Mouse (Mus musculus) left cerebral cortex, adult 11 months (tissue): ENCODE data around the gene Msx1.

Source experiments
- DNase-seq: peaks from one replicate; pipeline ENCODE4 v3.0.0; 2022; ENCODE audit warnings: low spot score

Msx1 gene

DNA sequence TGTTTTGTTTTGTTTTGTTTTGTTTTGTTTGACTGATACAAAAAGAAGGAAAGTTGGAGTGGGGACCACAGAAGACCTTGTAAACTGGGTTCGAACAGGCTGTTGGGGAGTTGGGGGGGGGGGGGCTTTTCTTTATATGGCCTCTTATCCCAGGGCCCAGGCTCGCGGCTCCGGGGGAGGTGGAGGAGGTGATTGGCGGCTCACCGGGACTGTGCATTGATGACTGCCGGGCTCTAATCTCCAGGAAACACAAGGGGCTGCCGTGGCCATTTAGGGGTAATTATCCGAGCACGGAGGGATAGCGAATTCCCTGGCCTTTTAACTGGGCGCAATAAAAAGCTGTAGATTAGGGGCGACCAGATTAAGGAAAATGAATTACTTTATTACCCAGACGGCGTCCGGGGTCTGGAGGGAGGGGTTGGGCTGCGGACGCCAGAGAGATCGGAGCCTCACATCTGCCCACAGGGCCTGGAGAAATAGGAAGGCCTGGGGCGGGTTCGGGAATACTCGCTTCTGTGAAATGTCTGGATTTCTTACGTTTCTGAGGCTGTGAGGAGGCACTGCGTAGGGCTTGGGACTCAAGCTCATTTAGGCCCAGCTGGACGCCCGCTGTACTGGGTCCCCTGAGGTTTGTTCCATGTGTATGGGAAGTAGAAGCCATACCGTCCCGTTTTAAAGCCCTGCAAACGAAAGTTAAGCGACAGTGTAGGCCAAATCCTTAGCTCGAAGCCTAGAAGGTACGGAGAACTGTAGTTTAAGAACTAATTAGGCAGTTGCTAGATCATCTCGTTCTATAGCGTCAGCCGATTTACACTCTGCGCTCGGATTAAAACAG, 1.4 kb upstream of the Msx1 start:
- DNase-seq, result no peak

DNA sequence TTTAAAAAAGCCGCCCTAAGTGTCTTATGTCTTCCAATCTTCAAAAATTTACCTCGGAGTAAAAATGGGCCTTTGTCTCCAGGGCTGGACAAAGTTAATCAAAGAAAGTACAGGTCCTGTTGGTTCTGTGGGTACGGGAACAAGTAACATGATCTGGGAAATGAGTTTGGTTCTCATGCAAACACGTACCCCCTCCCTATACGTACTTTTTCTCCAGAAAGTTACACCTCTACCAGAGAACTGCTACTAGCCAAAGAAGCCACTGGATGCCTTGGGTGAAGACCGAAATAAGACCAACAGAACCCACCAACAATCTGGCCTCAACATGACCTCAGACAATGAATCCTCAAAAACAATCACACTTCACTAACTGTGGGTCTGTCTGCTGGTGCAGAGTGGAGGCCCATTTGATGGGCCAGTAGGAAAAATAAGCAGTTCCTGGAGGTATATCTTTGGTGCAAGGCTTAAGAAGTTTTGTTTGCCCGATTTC, 773 bp upstream of the Msx1 start:
- no peak for DNase-seq

DNA sequence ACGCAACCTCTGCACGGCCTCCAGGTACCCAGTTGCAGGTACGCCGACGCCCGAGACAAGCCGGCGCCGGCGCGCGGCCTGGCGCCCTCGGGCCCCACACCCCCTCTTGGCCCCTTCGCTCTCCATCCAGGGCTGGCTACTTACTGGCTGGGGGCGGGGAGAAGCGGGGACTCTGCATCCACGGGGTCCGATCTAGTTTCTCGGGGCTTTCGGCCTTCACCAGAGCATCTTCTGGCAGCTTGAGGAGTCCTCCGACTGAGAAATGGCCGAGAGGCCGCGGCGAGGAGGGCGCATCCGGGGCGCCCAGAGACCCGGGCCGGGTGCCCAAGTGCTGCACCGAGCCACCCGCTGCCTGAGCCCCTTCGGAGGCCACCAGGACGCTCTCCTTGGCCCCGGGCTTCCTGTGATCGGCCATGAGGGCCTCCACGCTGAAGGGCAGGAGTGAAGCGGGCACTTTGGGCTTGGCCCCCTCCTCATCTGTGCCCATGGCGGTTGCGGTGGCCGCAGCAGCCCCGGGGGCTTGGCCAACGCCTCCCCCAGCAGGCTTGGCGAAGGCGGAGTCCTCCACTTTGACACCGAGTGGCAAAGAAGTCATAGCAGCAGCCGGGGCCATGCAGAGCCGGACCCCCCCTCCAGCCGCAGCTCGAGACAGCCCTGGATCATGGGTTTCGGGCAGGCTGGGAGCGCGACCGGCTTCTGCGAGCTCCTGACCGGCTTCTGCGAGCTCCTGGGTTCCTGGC, 492 bp downstream of the Msx1 start:
- DNase-seq, result no peak

DNA sequence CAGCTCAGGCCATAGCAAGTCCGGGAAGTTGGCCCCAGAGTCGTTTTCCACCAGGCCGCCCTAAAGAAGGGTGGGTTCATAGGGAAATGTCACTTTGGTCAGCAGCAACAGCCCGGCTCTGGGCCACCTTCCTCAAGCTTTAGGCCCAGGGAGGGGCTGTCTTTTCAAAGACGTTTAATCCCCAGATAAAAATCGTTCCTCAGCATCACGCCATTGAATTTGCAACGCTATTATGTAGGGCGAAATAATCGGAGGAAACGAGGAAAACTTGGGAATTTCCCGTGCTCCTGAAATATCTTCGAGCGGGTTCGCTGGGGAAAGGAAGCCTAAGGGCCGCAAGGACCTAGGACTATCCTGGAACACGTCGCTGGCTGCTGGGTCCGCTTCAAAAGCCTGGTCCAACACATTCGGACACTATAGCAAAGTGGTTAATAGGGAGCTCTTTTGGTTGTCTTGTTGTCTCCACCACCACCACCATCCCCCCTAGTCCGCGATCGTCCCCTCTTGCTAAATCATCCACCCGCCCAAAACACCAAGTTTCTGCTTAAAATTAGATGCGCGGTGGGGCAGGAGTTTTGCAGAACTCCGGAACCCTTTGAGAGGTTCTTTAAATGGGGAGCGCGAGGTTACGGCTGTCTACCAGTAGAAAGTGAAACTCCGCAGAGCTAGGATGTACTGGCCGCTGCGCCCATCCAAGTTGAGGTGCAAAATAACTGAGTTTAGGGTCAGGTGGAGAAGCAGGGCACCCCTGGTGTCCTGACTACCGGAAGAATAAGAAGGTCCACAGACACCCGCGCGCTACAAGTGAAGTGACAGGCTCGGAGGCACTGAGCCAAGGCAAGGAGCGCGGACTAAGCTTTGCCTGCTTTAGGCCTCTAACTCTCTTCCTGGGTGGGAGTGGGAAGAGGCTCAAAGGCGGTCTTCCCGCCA, 1.3 kb downstream of the Msx1 start:
- DNase-seq, result no peak

DNA sequence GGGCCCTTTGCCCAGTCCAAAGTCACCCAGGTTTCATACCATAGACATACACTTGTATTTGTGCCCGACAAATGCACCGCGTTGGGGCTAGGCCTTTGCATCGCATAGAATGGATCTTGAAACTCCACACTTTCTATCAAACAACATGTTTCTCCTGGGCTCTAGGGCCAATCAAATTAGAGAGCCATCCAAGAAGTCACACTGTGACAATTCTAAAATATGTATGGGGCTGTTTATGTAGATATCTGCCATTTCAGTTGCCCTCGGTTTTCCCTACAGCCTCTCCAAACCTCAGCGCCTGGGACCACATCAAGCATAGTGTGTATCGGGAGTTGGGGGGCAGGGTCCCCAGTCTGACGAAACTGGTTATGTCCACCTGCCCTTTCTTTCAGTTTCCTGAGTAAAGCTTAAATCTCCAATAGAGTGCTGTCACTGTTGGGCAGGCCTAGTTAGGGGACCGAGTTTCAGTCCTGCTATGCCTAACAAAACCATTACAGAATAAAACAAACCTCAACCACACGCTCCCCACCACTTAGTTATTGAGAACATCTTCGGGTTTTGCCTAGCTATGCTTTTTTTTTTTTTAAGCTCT, 2.2 kb downstream of the Msx1 start:
- DNase-seq, result no peak

DNA sequence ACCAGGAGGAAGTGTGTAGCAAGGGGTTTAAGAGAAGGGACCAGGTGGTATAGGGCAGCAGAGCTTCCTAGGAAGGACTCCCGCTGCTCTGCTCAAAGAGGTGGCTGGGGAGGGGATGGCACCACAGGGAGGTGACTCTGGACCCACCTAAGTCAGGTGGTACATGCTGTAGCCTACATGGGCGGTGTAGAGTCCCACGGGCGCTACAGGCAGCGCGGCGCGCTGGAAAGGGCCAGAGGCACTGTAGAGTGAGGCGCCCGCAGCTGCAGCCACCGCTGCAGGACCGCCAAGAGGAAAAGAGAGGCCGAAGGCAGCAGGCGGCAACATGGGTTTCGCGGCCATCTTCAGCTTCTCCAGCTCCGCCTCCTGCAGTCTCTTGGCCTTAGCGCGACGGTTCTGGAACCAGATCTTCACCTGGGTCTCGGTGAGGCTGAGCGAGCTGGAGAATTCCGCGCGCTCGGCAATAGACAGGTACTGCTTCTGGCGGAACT, 3.2 kb downstream of the Msx1 start:
- no peak for DNase-seq

DNA sequence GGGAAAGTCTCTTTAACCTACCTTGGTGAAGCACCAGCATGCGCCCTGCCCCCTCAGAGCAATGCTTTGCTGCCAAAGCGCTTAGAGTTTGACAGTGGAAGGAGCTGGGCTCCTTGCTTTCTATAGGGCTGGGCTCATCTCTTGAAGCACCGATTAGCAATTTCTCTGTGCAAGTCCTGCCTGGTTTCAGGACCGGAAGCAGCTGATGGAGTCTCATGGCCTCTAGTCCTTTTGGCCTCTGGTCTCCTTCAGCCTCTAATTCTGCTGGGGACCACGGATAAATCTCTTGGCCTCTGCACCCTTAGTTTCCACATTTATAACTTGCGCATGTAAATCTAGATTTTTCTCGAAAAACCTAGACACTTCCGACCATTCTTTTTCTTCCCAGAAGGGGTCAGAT, 3.7 kb downstream of the Msx1 start:
- no peak for DNase-seq

DNA sequence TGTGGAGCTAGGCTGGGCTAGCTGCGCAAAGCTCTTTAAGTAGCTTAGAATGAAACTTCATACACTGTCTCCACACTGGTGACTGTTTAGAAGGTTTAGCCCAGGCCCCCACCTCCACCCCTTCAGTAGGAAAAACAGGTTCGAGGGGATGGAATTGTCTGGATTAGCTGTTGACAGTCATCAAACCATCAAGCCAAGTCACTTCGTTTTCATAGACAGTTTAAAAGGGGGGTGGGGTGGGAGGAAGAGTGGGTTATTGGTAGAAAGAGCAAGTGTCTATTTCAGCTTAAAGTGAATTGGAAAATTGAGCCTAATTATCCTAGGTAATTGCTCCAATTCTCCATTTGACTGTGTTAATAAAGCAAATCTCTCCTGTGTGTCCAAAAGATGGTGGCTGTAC, 4.4 kb downstream of the Msx1 start:
- no peak for DNase-seq

DNA sequence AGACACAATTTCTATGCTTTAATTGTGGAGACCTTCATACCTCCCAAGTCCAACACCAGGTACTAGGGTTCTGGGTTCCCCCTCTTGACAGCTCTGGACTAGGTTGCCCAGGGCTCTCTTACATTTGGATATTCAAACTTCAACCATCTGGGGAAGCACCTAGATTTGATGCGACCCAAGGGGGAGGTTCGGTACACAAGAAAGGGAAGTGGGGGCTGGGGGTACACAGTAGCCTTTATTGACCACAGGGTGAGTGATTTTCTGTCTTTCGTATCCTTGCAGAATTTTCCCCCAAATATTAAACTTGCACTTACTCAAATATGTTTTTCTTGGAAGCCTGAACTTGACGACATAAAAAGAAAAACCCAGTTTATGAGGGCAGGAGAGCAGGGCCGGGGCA, 4.8 kb downstream of the Msx1 start:
- DNase-seq, result no peak

DNA sequence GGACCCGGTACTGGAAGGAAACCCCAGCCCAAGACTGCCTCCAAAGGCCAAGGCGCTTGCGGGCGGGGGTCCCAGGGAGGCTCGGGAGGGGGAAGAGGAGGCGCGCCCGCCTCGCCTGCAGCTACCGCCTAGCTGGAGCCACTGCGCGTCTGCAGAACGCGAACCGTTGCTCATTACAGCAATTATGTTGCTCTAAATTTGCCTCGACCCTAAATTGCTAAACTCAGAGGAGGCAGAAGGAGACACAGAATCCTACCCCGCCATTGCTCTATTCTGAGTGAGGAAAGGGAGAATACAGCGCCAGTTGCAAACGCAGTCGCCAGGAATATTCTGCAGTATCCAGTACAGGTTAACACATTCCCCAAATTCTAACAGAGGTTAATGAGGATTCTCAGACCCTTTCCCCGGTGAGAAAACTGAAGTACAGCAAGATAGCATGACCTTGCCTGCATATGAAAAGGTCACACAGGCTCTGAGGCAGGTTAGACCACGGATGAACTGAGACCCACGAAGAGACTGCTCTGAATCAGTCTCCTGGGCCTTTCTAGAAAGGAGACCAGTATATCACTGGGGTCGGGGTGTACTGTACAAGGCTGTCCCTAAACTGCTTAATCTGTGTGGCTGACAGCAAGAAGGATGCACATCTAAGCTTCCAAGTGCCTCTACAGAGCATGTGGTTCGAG, 5.7 kb downstream of the Msx1 start:
- DNase-seq, result no peak

DNA sequence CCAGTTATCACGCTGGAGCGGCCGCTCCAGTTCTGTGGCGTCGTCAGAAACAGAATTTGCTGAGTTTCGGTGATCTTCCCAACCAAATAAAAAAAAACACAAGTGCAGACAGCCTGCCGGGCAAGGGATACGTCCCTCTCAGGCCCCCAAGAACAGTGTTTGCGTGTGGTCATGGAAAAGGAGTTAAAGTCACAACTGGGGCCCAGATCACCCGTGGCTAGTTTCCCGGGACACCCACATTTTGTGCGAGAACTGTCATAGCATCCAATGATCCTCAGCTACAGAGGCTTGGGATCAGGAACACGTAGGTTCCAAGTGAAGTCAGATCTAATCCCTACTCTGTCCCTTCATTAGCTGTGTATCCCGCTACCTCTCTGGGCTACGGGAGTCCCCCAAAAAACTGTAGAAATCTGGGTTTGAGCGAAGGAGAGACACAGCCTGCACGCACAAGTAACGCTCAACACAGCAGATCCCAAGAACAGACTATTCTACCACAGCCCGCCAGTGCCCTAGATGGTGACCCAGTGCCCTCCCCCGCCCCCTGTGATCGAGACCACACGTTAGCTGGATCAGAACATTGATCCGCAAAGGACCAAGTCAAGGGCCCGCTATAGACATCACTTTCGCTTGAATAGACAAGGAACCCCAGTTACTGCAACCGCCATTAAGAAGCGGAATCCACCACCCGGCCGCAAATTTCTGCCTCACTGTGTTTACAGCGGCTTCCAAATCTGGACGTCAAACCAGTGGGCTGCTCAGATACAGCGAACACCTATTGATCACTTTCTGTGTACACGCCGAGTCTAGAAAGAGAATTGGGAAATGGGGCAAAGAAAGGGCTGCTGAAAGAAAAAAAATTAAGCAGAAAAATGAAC, 6.5 kb downstream of the Msx1 start:
- no peak for DNase-seq

DNA sequence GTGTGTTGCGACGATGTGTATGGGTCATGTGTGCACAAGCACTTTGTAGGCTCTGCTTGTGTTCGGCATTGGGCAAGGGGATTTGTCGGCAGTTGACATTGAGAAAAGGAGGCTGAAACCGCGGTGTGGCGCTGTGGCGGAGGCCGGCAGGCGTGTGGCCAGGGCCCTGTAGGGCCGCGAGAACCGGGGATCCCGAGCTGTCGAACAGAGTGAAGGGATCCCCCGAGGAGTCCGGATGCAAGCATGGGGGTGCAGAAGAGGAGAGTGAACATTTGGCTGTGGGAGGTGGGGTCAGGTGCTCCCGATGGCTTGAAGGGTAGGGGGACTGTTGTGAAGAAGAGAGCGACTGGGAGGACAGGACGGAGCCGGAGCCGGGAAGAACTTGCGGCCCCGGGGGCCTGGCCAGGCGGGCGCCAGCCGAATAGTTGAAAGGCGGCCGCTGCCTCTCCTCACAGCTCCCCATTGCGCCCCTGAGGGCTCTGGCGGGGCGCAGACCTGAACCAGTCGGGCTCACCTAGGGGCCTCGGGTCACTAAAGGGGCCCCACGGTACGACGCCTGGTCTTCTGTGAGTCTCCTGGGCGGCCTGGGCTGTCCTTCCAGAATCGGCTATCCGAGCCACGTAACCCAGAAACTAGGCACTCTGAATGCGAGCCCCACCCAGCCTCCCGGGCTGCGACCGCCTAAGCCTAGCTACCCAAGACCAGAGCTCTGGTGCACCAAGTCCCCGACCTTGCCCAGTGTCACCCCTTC, 7.3 kb downstream of the Msx1 start:
- no peak for DNase-seq

DNA sequence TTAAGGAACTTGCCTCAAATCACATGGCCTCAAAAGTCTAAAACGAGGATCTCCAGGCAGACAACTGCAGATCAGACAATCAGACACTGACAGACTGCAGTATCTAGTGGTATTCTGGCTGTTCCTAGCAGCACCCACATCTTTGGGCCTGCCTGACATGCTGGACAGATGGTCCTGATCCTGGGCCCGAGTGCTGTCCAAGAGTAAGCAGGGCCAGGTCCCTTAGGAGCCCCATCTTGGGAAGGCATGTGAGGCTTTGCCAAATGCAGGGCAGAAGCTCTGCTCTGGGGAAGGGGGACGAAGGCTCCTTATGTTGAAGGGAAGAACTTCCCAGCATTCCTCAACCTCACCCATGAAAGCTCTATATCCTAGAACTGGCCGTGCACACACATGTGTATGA, 8.5 kb downstream of the Msx1 start:
- DNase-seq, result no peak

DNA sequence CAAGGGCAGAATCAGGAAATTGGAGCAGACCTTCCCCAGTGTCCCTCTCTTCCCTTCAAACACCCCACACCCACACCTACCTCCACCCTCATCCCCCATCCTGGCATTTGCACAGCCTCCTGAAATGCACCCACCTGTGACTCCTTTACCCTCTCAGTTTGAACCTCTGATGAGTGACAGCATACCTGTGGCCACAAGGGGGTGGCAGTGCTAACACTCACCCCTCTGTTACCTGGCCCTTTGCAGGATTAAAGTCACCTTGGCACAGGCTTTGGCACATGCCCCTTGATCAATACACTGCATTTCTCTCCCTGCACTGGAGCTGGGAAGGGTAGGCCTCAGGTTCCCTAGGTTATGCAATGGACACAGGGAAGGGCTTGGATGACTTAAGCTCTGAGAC, 10.2 kb downstream of the Msx1 start:
- no peak for DNase-seq

DNA sequence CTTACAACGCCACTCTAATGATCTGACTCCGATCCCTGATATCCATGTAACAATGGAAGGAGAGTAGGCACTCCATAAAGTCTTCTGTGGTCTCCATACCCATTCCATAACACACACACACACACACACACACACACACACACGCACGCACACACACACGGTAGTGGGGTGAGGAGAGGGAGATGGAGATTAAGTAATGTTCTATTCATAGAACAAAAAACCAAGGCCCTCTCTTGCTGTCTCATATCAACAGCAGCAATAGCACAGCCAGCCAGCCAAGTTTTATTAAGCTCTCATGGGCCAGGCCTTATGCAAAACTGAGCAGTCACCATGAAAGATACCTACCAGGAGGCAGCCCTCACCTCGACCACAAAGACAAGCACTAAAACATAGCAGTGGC, 19.1 kb downstream of the Msx1 start:
- DNase-seq, result no peak

DNA sequence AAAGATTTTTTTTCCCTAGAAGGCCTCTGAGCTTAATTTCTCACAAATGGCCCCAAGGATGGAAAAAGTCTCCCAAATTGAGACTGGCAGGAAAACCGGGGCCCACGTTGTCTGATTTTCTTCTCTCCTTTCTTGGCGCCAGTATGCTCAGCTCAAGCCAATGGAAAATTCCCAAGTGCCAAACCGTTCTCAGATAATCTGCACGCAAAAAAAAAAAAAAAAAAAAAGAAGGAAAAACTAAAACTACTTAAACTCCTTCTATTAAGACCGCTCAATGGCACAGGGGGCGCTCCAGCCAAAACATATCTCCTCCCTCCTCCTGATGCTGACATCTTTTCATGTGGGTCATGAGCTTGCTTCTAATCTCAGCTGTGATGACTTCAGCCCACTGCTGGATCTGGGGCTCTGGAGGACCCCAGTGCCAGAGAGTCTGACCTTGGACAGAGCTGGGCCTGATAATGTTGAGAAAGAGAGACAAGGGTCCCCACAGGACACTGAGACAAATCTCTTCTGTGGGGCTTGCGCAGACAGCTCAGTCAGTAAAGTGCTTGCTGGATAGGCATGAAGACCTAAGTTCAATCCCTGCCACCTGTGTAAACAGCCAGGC, 19.8 kb downstream of the Msx1 start:
- DNase-seq, result no peak

DNA sequence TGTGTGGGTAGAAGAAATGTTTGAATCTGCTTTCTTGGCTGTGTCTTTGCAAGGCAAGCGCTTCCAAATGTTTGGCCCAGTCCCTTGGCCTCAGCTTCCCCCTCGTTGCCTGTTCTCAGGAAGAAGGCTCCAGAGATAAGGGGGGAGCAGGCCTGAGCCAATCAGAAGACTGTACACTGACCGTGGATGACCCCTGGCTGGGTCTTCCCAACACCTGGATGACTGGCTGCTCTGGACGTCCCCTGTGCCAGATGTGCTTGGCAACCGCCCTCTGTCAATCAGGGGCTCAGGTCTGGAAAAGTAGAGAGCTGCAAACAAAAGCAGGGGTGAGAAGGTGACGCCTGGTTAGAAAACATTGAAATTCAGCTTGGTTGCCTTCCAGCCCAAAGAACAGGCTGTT, 27.1 kb downstream of the Msx1 start:
- DNase-seq, result no peak

DNA sequence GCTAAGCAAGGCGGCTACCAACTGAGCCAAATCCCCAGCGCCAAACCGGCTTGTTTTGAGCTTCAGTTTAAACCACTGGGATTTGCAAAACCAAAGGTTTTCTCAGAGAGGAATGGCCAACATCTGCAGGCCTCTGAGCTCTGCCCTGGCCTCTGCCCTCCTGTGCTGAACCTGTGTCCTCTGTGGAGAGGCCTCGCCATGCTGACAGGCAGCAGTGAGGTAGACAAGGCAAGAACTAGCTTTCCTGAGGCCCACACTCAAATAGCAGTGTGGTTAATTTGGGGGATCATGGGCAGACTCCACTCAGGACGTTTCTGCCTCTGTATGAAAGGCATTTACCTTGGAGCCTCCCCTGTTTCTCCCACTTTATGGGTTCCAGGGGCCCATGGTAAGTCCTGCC, 27.6 kb downstream of the Msx1 start:
- DNase-seq, result no peak

DNA sequence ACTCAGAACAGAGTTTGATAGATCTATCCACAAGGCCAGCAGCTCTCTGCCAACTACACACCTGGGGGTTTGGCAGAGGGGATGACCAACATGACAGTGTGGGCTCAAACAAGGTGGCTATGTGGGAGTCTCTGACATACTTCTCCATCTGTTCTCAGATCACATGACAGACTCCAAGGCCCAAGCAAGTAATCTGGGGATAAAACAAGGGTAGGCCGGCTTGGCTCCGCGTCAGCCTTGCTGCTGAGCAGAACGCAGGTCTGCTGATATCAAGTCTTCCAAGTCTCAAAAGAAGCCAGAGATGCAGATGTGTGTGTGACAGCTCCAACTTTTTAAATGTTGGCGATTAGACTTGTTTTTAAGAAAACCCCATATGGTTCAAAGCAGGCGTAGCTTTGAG, 28.7 kb downstream of the Msx1 start:
- DNase-seq, result no peak
